Mouse (Mus musculus) midbrain, embryonic 15.5 days (tissue): ENCODE data around the gene Miip. TPM values are rescaled to one million over a fixed set of nuclear protein-coding genes. Genes with fewer than 3 reads are reported as not detected.

Experiments used
- ATAC-seq: fragments of 200-750 bp; cut with Nextera tagmentation; replicated peaks from 2 replicates; pipeline ENCODE4 v1.8.0; 2017; ENCODE audit warnings: moderate TSS enrichment
- H3K27ac ChIP-seq: fragments of 300-500 bp; sonication (generic); 2 replicates; pipeline ENCODE4 v1.5.1; 2015; ENCODE audit warnings: mild to moderate bottlenecking, inconsistent platforms
- H3K27me3 ChIP-seq: fragments of 300-500 bp; sonication (generic); replicated peaks from 2 replicates; pipeline ENCODE4 v1.6.1; 2015; ENCODE audit warnings: inconsistent platforms
- H3K36me3 ChIP-seq: fragments of 300-500 bp; sonication (generic); replicated peaks from 2 replicates; pipeline ENCODE4 v1.6.1; 2015; ENCODE audit warnings: inconsistent platforms
- H3K4me1 ChIP-seq: fragments of 300-500 bp; sonication (generic); 2 replicates; pipeline ENCODE4 v1.6.1; 2015; ENCODE audit warnings: inconsistent platforms
- H3K4me2 ChIP-seq: fragments of 300-500 bp; sonication (generic); 2 replicates; pipeline ENCODE4 v1.6.1; 2015; ENCODE audit warnings: inconsistent platforms, mild to moderate bottlenecking, moderate library complexity
- H3K4me3 ChIP-seq: fragments of 300-500 bp; sonication (generic); 2 replicates; pipeline ENCODE4 v1.5.1; 2015; ENCODE audit warnings: mild to moderate bottlenecking, inconsistent platforms
- H3K9ac ChIP-seq: fragments of 300-500 bp; sonication (generic); 2 replicates; pipeline ENCODE4 v1.6.1; 2015; ENCODE audit warnings: mild to moderate bottlenecking, inconsistent platforms
- H3K9me3 ChIP-seq: fragments of 300-500 bp; sonication (generic); 2 replicates; pipeline ENCODE4 v1.6.1; 2016; ENCODE audit warnings: inconsistent platforms
- WGBS: fragments of 180-500 bp; shearing (Covaris S2); methylation state at CpG from one replicate; pipeline ENCODE4 v1.1.7; 2015; ENCODE audit warnings: mixed read lengths; 5-methylcytosine and 5-hydroxymethylcytosine counted together
- polyA plus RNA-seq: library from polyadenylated mRNA; unstranded; fragments of >200 nt; fragmentation: Nextera tagmentation; extraction: Ambion mirVana; gene quantifications from 2 replicates; pipeline ENCODE4 v1.2.1, GENCODE M21; 2015

The Miip gene
- polyA plus RNA-seq, 1 experiment from 2014 or later = 43.3 TPM

DNA sequence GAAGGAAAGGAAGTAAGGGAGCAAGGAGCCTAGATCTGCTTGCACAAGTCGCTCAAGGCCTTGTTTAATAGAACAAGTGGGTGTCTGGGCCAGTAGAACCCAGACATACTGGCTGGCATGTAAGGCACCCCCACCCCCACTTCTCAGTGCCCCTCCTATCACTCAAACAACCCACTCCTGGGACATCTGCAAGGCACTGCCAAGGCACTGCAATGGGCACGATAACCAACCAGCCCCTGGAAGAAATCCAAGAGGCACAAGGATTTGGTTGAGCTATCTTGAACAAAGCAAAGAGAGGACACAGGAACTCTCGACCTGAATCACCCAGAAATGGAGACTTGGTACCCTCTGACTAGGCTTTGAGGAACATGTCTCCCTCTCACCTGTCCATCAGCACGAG is 19.6 kb upstream of the Miip start:
- Histone ChIP-seq H3K4me1 (no peaks in the 10 kb centered on the region), H3K4me2 (no peak overlapping the region), H3K4me3 (no peak overlapping the region), H3K9ac (no peak overlapping the region), H3K27ac (no peak overlapping the region), H3K36me3 (peaks cover 62% of the 10 kb centered on the region), H3K27me3 (no peaks in the 10 kb centered on the region), H3K9me3 (no peaks in the 10 kb centered on the region)
- 88% methylated on average over 4 of the region's 4 CpGs for WGBS
- ATAC-seq = no peak

- ATAC-seq = no peak
- H3K27me3 ChIP-seq = no peaks in the 10 kb centered on the region
Measured at GRCm38 (mm10) chr4:147887277-147887676, 18.7 kb upstream of the Miip start.

GRCm38 (mm10) chr4:147886158-147886557 is 17.5 kb upstream of the Miip start:
- 94% methylated on average over 12 of the region's 12 CpGs for WGBS
- H3K27ac ChIP-seq = no peak overlapping the region

More at GRCm38 (mm10) chr4:147887277-147887676, 18.7 kb upstream of the Miip start:
- H3K36me3 ChIP-seq = peaks cover 65% of the 10 kb centered on the region
- H3K4me1 ChIP-seq = no peaks in the 10 kb centered on the region
- H3K4me3 ChIP-seq = no peak overlapping the region
- H3K4me2 ChIP-seq = no peak overlapping the region
- WGBS = 95% methylated on average over 7 of the region's 7 CpGs
- no peak overlapping the region for H3K9ac ChIP-seq
- H3K9me3 ChIP-seq = no peaks in the 10 kb centered on the region
- no peak overlapping the region for H3K27ac ChIP-seq

DNA sequence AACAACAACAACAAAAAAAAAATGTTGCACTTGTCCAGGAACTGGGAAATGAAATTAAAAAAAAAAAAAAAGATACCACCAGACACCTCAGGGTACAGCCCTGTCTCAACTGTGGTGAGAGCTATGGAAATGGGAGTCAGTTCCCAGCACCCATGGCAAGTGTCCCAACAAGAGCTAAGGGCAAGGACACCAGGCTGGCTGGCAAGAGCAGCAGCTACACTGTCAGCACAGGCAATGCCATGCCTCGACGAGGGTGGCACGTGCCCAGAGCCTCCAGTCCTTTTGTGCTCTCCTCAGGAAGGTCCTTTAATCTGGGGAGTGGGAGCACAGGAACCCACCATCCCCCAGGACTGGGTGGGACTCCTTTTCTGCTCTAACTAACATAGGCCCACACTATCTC is 15.5 kb upstream of the Miip start:
- WGBS = 88% methylated on average over 3 of the region's 3 CpGs
- Histone ChIP-seq H3K36me3 (peaks cover 53% of the 10 kb centered on the region), H3K4me1 (no peaks in the 10 kb centered on the region), H3K4me2 (no peak overlapping the region), H3K27ac (no peak overlapping the region), H3K4me3 (no peak overlapping the region), H3K9me3 (no peaks in the 10 kb centered on the region), H3K27me3 (no peaks in the 10 kb centered on the region), H3K9ac (no peak overlapping the region)
- ATAC-seq = no peak

More at GRCm38 (mm10) chr4:147886158-147886557, 17.5 kb upstream of the Miip start:
- Histone ChIP-seq H3K4me3 (no peak overlapping the region), H3K9me3 (no peaks in the 10 kb centered on the region), H3K4me2 (no peak overlapping the region), H3K27me3 (no peaks in the 10 kb centered on the region), H3K4me1 (no peaks in the 10 kb centered on the region), H3K36me3 (peaks cover 67% of the 10 kb centered on the region), H3K9ac (no peak overlapping the region)
- ATAC-seq = no peak

- Histone ChIP-seq H3K9ac (no peak overlapping the region), H3K36me3 (peaks cover 57% of the 10 kb centered on the region), H3K4me2 (no peak overlapping the region), H3K27ac (no peak overlapping the region), H3K4me3 (no peak overlapping the region), H3K9me3 (no peaks in the 10 kb centered on the region), H3K27me3 (no peaks in the 10 kb centered on the region), H3K4me1 (no peaks in the 10 kb centered on the region)
- WGBS = 80% methylated on average over 6 of the region's 6 CpGs
- no peak for ATAC-seq
Measured at GRCm38 (mm10) chr4:147883041-147883440, 14.4 kb upstream of the Miip start.

- Histone ChIP-seq H3K4me1 (no peaks in the 10 kb centered on the region), H3K4me2 (no peak overlapping the region), H3K9me3 (no peaks in the 10 kb centered on the region), H3K9ac (no peak overlapping the region), H3K36me3 (peaks cover 52% of the 10 kb centered on the region), H3K4me3 (no peak overlapping the region), H3K27ac (no peak overlapping the region), H3K27me3 (no peaks in the 10 kb centered on the region)
- ATAC-seq = no peak
- 96% methylated on average over 7 of the region's 7 CpGs for WGBS
Measured at GRCm38 (mm10) chr4:147881792-147882191, 13.2 kb upstream of the Miip start.

DNA sequence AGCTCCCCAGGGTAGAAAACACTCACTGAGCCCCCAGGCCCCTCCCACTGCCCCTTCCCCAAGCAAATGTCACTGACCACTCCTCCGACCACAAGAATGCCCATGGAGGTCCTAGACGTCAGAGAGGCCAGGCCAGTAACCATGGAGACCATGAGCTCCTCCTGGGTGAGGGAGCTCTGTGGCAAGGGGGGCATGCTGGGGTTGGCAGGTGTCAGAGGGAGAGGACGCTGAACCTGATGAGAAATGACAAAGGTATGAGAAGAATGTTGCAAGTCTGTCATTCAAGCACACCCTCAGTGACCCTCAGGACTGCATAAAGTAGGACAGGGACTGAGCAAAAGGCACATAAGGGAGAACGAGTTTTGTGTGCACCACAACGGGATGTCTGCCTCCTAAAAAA is 11.2 kb upstream of the Miip start:
- Histone ChIP-seq H3K9ac (no peak overlapping the region), H3K27ac (no peak overlapping the region), H3K9me3 (no peaks in the 10 kb centered on the region), H3K4me1 (no peaks in the 10 kb centered on the region), H3K4me2 (no peak overlapping the region), H3K27me3 (no peaks in the 10 kb centered on the region), H3K36me3 (peaks cover 56% of the 10 kb centered on the region), H3K4me3 (no peak overlapping the region)
- WGBS = 49% methylated on average over 5 of the region's 5 CpGs
- ATAC-seq = no peak

GRCm38 (mm10) chr4:147879456-147879855 is 10.8 kb upstream of the Miip start:
- Histone ChIP-seq H3K9me3 (no peaks in the 10 kb centered on the region), H3K4me3 (no peak overlapping the region), H3K4me2 (no peak overlapping the region), H3K36me3 (peaks cover 60% of the 10 kb centered on the region), H3K9ac (no peak overlapping the region), H3K27ac (no peak overlapping the region), H3K4me1 (no peaks in the 10 kb centered on the region), H3K27me3 (no peaks in the 10 kb centered on the region)
- ATAC-seq = no peak
- 84% methylated on average over 2 of the region's 2 CpGs for WGBS

DNA sequence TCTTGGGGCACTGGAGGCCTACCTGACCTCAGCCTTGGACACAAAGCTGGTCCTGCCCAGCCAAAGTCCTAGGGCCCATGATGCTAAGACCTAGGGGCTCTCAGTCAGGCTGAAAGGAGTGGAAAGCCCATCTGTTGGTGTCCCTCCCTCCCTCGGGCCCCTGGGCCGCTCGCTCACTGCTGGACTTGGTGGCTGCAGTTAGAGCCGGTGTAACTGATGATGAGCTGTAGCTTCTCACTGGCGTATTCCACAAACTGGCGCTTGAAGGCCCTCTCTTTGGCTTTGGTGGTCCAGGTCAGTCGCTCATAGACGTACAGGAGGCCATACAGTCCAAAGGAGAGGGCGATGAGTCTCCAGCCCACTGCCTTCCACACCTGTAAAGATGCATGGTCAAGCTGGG is 9.9 kb upstream of the Miip start:
- no peaks in the 10 kb centered on the region for H3K4me1 ChIP-seq
- H3K4me3 ChIP-seq = no peak overlapping the region
- H3K27ac ChIP-seq = no peak overlapping the region
- H3K27me3 ChIP-seq = no peaks in the 10 kb centered on the region
- H3K36me3 ChIP-seq = peaks cover 60% of the 10 kb centered on the region
- 96% methylated on average over 9 of the region's 9 CpGs for WGBS
- no peak overlapping the region for H3K9ac ChIP-seq
- H3K4me2 ChIP-seq = no peak overlapping the region
- H3K9me3 ChIP-seq = no peaks in the 10 kb centered on the region
- no peak for ATAC-seq

DNA sequence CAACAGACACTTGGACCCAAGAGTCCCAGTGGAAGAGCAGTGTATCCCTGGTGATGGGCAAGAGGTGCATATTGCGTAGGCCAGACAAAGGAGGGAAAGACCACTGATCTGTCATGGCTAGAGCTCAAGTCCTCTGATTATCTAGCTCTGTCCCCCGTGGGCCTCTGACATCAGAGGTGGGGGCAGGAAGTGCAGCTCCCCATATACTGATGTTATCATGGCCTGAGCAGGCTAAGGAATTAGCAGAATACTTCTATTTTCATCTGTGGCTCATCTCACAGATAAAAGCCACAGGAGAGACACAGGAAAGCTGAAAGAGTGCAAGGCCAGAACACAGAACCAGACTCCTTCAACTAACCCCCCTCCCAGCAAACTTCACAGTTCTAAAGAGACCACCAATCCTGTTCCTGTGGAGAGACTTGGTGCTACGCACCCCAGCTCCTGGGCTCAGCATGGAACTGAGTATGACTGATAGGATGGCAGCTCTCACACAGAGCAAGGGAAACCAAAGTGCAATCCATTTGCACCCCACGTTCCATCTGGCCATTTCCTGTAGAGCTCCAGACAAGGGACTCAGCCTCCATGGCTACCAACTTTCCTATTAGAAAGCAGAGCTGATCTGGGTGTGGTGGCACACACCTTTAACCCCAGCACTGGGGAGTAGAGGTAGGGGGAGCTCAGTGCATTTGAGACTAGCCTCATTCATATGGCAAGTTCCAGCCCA is 7.4 kb upstream of the Miip start:
- H3K4me2 ChIP-seq = no peak overlapping the region
- no peaks in the 10 kb centered on the region for H3K27me3 ChIP-seq
- H3K9ac ChIP-seq = no peak overlapping the region
- H3K9me3 ChIP-seq = no peaks in the 10 kb centered on the region
- no peak overlapping the region for H3K4me3 ChIP-seq
- H3K27ac ChIP-seq = no peak overlapping the region
- WGBS = 87% methylated on average over 4 of the region's 4 CpGs
- no peak for ATAC-seq
- peaks cover 54% of the 10 kb centered on the region for H3K36me3 ChIP-seq
- no peaks in the 10 kb centered on the region for H3K4me1 ChIP-seq

GRCm38 (mm10) chr4:147869238-147869637 is 622 bp upstream of the Miip start:
- peaks cover 21% of the 10 kb centered on the region for H3K36me3 ChIP-seq
- H3K9ac ChIP-seq = peak overlapping the region; percentile 37
- no peaks in the 10 kb centered on the region for H3K9me3 ChIP-seq
- H3K4me2 ChIP-seq = peak overlapping the region; percentile 67
- peak overlapping the region; percentile 67 for H3K4me3 ChIP-seq
- no peak overlapping the region for H3K27ac ChIP-seq
- peaks cover 28% of the 10 kb centered on the region for H3K4me1 ChIP-seq
- H3K27me3 ChIP-seq = no peaks in the 10 kb centered on the region
- no peak for ATAC-seq
- 8% methylated on average over 5 of the region's 5 CpGs for WGBS

DNA sequence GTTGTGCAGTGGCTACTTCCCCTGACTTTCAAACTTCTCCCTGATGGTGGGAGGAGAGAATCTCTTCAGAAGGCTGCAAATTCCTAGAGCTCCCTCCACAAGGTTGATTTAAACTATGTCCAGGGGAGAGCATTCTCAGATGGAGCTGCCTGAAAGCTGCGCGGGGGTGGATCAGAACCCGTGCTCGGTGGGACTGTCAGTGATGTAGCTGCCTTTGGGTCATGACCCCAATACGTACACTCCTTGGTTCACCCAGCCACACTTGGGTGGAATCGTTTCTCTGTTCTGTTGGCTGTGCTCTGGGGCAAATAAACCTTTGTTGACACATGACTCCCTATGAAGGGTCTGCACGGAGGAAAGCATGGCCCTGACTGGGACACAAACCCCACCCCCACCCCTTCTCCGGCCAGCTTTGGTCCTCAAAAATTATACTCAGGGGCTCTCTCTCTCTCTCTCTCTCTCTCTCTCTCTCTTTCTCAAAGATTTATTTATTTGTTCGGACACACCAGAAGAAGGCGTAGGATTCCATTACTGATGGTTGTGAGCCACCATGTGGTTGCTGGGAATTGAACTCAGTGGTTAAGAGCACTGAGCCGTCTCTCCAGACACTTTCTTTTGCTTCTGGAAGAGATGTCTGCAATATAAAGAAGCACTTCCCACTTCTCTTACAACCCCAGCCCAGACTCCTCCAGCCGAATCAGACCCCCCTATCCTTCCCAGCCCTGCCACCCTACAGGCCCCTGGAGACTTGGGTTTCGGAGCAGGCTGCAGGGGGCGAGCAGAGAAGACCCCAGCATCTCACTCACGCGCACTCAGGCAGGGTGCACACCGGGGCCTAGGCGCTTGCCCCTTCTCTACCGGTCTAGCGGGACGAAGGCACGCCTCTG is 810 bp downstream of the Miip start:
- 11% methylated on average over 22 of the region's 22 CpGs for WGBS
- peak; percentile 13 for ATAC-seq

More for the DNA sequence above, 810 bp downstream of the Miip start:
- H3K27me3 ChIP-seq = no peaks in the 10 kb centered on the region
- peak overlapping the region; percentile 61 for H3K9ac ChIP-seq
- peaks cover 12% of the 10 kb centered on the region for H3K36me3 ChIP-seq
- H3K4me2 ChIP-seq = peak overlapping the region; percentile 67
- H3K4me1 ChIP-seq = peaks cover 28% of the 10 kb centered on the region
- H3K27ac ChIP-seq = peak overlapping the region; percentile 77
- peak overlapping the region; percentile 67 for H3K4me3 ChIP-seq
- H3K9me3 ChIP-seq = no peaks in the 10 kb centered on the region
